Mouse (Mus musculus) MEL (cell line): ENCODE measurements around the gene Syt2. TPM values are rescaled to one million over a fixed set of nuclear protein-coding genes. Genes with fewer than 3 reads are reported as not detected.
A peak's percentile ranks its signal among the peaks of the same experiment; 100 is the strongest.

Source experiments
- DNase-seq: peaks from one replicate; pipeline ENCODE4 v3.0.0; 2011; ENCODE audit warnings: low read depth, low spot score
- H3K27ac ChIP-seq: 2 replicates; pipeline ENCODE4 v1.5.1; 2012; ENCODE audit warnings: low read depth, mild to moderate bottlenecking, control low read depth, low read length, moderate library complexity; ENCODE audit not compliant: control insufficient read depth
- H3K27me3 ChIP-seq, 2 experiments: fragments of 150-350 bp in 1 of 2; sonication (generic) in 1 of 2; 2 replicates each; pipeline ENCODE4 v1.6.1; 2012; ENCODE audit warnings: low read length in 2 of 2, mild to moderate bottlenecking in 2 of 2, improper control_type of control experiment in 1 of 2, moderate library complexity in 1 of 2; ENCODE audit not compliant: insufficient read depth in 2 of 2, control insufficient read depth in 1 of 2
- H3K36me3 ChIP-seq, 2 experiments: 2 replicates each; pipeline ENCODE4 v1.6.1; 2012 to 2014; ENCODE audit warnings: low read length in 2 of 2, improper control_type of control experiment in 1 of 2, inconsistent platforms in 1 of 2, mild to moderate bottlenecking in 1 of 2; ENCODE audit not compliant: insufficient read depth in 2 of 2, control insufficient read depth in 1 of 2
- H3K4me1 ChIP-seq, 2 experiments: fragments of 150-350 bp in 1 of 2; sonication (generic) in 1 of 2; 2 replicates each; pipeline ENCODE4 v1.6.1; 2012; ENCODE audit warnings: low read length in 2 of 2, improper control_type of control experiment in 1 of 2, mild to moderate bottlenecking in 1 of 2; ENCODE audit not compliant: insufficient read depth in 2 of 2, control insufficient read depth in 1 of 2
- H3K4me3 ChIP-seq, 2 experiments: fragments of 150-350 bp in 1 of 2; sonication (generic) in 1 of 2; 2 replicates each; pipeline ENCODE4 v1.5.1; 2012; ENCODE audit warnings: low read depth in 2 of 2, low read length in 2 of 2, mild to moderate bottlenecking in 2 of 2, moderate library complexity in 2 of 2, control low read depth in 1 of 2, improper control_type of control experiment in 1 of 2; ENCODE audit not compliant: control insufficient read depth in 1 of 2, insufficient read depth in 1 of 2
- H3K79me2 ChIP-seq: 2 replicates; pipeline ENCODE4 v1.6.1; 2012; ENCODE audit warnings: mild to moderate bottlenecking, low read length, moderate library complexity; ENCODE audit not compliant: control insufficient read depth, poor library complexity, insufficient read depth
- H3K9ac ChIP-seq: 2 replicates; pipeline ENCODE4 v1.6.1; 2012; ENCODE audit warnings: low read depth, mild to moderate bottlenecking, control low read depth, low read length, moderate library complexity; ENCODE audit not compliant: control insufficient read depth, poor library complexity, severe bottlenecking
- H3K9me3 ChIP-seq: fragments of 150-350 bp; sonication (generic); replicated peaks from 2 replicates; pipeline ENCODE4 v1.6.1; 2012; ENCODE audit warnings: mild to moderate bottlenecking, low read length, improper control_type of control experiment, moderate library complexity; ENCODE audit not compliant: insufficient read depth
- BHLHE40 ChIP-seq: IDR thresholded peaks from 2 replicates; pipeline ENCODE4 v1.6.1; 2012; ENCODE audit warnings: low read depth, mild to moderate bottlenecking, inconsistent platforms, low read length, improper control_type of control experiment, borderline replicate concordance
- CTCF ChIP-seq, 3 experiments: IDR thresholded peaks in 2 of 3; conservative IDR thresholded peaks in 1 of 3; 2 replicates each; pipeline ENCODE4 v1.5.1; 2011 to 2012; ENCODE audit warnings: low read length in 3 of 3, low read depth in 2 of 3, mild to moderate bottlenecking in 2 of 3, improper control_type of control experiment in 1 of 3, inconsistent platforms in 1 of 3, mixed read lengths in 1 of 3, moderate library complexity in 1 of 3; ENCODE audit not compliant: control insufficient read depth in 1 of 3, insufficient read depth in 1 of 3, poor library complexity in 1 of 3, severe bottlenecking in 1 of 3
- E2F4 ChIP-seq: IDR thresholded peaks from 2 replicates; pipeline ENCODE4 v1.6.1; 2011; ENCODE audit warnings: low read depth, low read length, improper control_type of control experiment, borderline replicate concordance
- EP300 ChIP-seq, 2 experiments: IDR thresholded peaks; 2 replicates each; pipeline ENCODE4 v1.6.1; 2011; ENCODE audit warnings: improper control_type of control experiment in 2 of 2, low read length in 2 of 2, low read depth in 1 of 2, mild to moderate bottlenecking in 1 of 2
- ETS1 ChIP-seq: IDR thresholded peaks from 2 replicates; pipeline ENCODE4 v1.6.1; 2012; ENCODE audit warnings: low read depth, mild to moderate bottlenecking, inconsistent platforms, low read length, improper control_type of control experiment, moderate library complexity
- GATA1 ChIP-seq: IDR thresholded peaks from 2 replicates; pipeline ENCODE4 v1.6.1; 2011; ENCODE audit warnings: low read depth, low read length, improper control_type of control experiment
- JUND ChIP-seq: IDR thresholded peaks from 2 replicates; pipeline ENCODE4 v1.6.1; 2011; ENCODE audit warnings: low read depth, mild to moderate bottlenecking, improper control_type of control experiment, low read length
- MAFK ChIP-seq: IDR thresholded peaks from 2 replicates; pipeline ENCODE4 v1.6.1; 2011; ENCODE audit warnings: low read depth, mild to moderate bottlenecking, low read length, improper control_type of control experiment, borderline replicate concordance
- NRF1 ChIP-seq: IDR thresholded peaks from 2 replicates; pipeline ENCODE4 v1.6.1; 2014; ENCODE audit warnings: low read depth, mild to moderate bottlenecking, inconsistent platforms, low read length, improper control_type of control experiment, moderate library complexity; ENCODE audit not compliant: poor library complexity, insufficient read depth, severe bottlenecking
- POLR2AphosphoS5 ChIP-seq: IDR thresholded peaks from 2 replicates; pipeline ENCODE4 v1.6.1; 2012; ENCODE audit warnings: low read depth, borderline replicate concordance, mild to moderate bottlenecking, inconsistent platforms, low read length, moderate library complexity, mixed read lengths
- RAD21 ChIP-seq: IDR thresholded peaks from 2 replicates; pipeline ENCODE4 v1.6.1; 2011; ENCODE audit warnings: mild to moderate bottlenecking, low read depth, low read length, improper control_type of control experiment
- RCOR1 ChIP-seq: IDR thresholded peaks from 2 replicates; pipeline ENCODE4 v1.6.1; 2012; ENCODE audit warnings: low read depth, mild to moderate bottlenecking, inconsistent platforms, low read length, improper control_type of control experiment
- SMC3 ChIP-seq: IDR thresholded peaks from 2 replicates; pipeline ENCODE4 v1.6.1; 2011; ENCODE audit warnings: low read depth, low read length, improper control_type of control experiment
- TAL1 ChIP-seq: IDR thresholded peaks from 2 replicates; pipeline ENCODE4 v1.6.1; 2012; ENCODE audit warnings: mild to moderate bottlenecking, inconsistent platforms, low read length, moderate library complexity, mixed read lengths
- TBP ChIP-seq: IDR thresholded peaks from 2 replicates; pipeline ENCODE4 v1.8.0; 2011; ENCODE audit warnings: low read depth, low read length, improper control_type of control experiment
- TCF12 ChIP-seq: IDR thresholded peaks from 2 replicates; pipeline ENCODE4 v1.6.1; 2014; ENCODE audit warnings: low read depth, mild to moderate bottlenecking, inconsistent platforms, low read length, improper control_type of control experiment, moderate library complexity
- UBTF ChIP-seq: IDR thresholded peaks from 2 replicates; pipeline ENCODE4 v1.6.1; 2012; ENCODE audit warnings: low read depth, mild to moderate bottlenecking, inconsistent platforms, low read length, improper control_type of control experiment, moderate library complexity, borderline replicate concordance; ENCODE audit not compliant: insufficient read depth
- ZKSCAN1 ChIP-seq: IDR thresholded peaks from 2 replicates; pipeline ENCODE4 v1.6.1; 2012; ENCODE audit warnings: low read depth, mild to moderate bottlenecking, inconsistent platforms, low read length, improper control_type of control experiment, moderate library complexity
- ZNF384 ChIP-seq: IDR thresholded peaks from 2 replicates; pipeline ENCODE4 v1.6.1; 2012; ENCODE audit warnings: low read depth, mild to moderate bottlenecking, inconsistent platforms, low read length, improper control_type of control experiment
- polyA plus RNA-seq, 2 experiments: library from polyadenylated mRNA; stranded (reverse) in 1 of 2; unstranded in 1 of 2; fragments of >175 nt in 1 of 2; fragments of >200 nt in 1 of 2; gene quantifications; 2 replicates each; pipeline versions ENCODE4 v1.2.1 to v1.2.4; 2012; ENCODE audit warnings: low replicate concordance in 2 of 2, low read depth in 1 of 2; ENCODE audit not compliant: insufficient read length in 2 of 2, insufficient read depth in 1 of 2, missing spikeins in 1 of 2
- total RNA-seq: library from RNA; depleted of rRNA; stranded (reverse); fragments of 300-350 nt; gene quantifications from 2 replicates; pipeline ENCODE4 v1.2.3, GENCODE M21; 2012

Gene Syt2
- total and polyA plus RNA-seq, 3 experiments: 0.31 TPM; not detected in 2

DNA sequence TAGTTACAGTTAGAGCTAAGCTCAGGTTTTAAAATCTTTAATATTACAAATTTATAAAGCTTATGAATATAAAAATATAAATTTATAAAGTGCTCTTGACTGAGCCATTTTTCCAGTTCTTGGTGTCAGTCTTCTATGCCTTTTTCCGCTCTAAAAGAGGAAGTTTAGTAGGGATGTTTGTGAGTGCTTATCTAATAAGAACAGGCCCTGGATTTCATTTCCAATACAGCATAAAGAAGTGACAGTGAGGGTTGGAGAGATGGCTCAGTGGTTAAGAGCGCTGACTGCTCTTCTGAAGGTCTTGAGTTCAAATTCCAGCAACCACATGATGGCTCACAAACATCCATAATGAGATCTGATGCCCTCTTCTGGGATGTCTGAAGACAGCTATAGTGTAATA, 40.1 kb upstream of the Syt2 start (continued):
- TF ChIP-seq ZKSCAN1: no peak; the same call in 1 of the 2 replicates
- TF ChIP-seq BHLHE40: 0 out of 2 replicates have a peak, but pooled peaks have one; percentile 43
- TF ChIP-seq GATA1: peak; percentile 91
- no peak for TF ChIP-seq POLR2AphosphoS5
- peak; percentile 97 for TF ChIP-seq TBP
- no peak for TF ChIP-seq JUND
- TF ChIP-seq MAFK: 0 out of 2 replicates have a peak, but pooled peaks have one; percentile 54
- TF ChIP-seq E2F4: no peak
- no peak for TF ChIP-seq UBTF
- TF ChIP-seq ZNF384: no peak
- TF ChIP-seq CTCF (IDR thresholded peaks at IDR 0.05 in 2 of 3, conservative IDR thresholded peaks at IDR 0.05 in 1 of 3; ENCODE audit: control insufficient read depth in 1 of 3, insufficient read depth in 1 of 3, low read depth in 2 of 3, low read length in 3 of 3, poor library complexity in 1 of 3, severe bottlenecking in 1 of 3): no peak
- no peak for TF ChIP-seq NRF1
- TF ChIP-seq RCOR1: peak; percentile 80
- TF ChIP-seq SMC3: peak; percentile 29
- no peak; the same call in 1 of the 2 replicates for TF ChIP-seq RAD21
- peak; percentile 88 for TF ChIP-seq TCF12
- peak; percentile 88 to 91 for TF ChIP-seq EP300 (IDR thresholded peaks at IDR 0.05; ENCODE audit: low read depth in 1 of 2, low read length in 2 of 2)

DNA sequence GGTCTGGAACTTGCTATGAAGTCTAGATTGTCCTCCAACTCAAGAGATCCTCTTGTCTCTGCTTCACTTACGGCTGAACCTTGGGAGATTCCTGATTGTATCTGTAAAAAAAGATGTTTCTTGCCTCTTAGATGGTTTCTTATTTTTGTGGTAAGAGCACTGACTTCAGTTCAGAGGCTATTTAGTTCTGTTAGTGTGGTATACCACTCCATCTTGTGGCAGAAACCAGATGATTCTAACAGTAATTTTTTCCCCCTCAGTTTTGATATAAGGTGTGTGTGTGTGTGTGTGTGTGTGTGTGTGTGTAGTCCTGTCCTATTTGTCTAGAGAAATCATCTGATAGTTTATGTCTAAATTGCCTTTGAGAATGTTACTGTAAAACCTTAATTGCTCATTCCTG, 39.2 kb upstream of the Syt2 start:
- H3K27me3 ChIP-seq: no peaks in the 10 kb centered on the region
- no peak for DNase-seq
- peaks cover 12 to 13% of the 10 kb centered on the region in 2 experiments for H3K4me1 ChIP-seq
- H3K36me3 ChIP-seq: peaks cover 28 to 42% of the 10 kb centered on the region in 2 experiments
- H3K9ac ChIP-seq: no peak overlapping the region
- peak; percentile 33; the same call in 1 of the 2 replicates for TF ChIP-seq SMC3
- TF ChIP-seq ETS1: no peak
- peak in 1 of 3 experiments; percentile 22; a peak in 2 of 6 replicates for TF ChIP-seq CTCF (IDR thresholded peaks at IDR 0.05 in 2 of 3, conservative IDR thresholded peaks at IDR 0.05 in 1 of 3; ENCODE audit: control insufficient read depth in 1 of 3, insufficient read depth in 1 of 3, low read depth in 2 of 3, low read length in 3 of 3, poor library complexity in 1 of 3, severe bottlenecking in 1 of 3)
- TF ChIP-seq RAD21: peak; percentile 33
- no peak for TF ChIP-seq TAL1
- no peak overlapping the region for H3K4me3 ChIP-seq
- no peak overlapping the region for H3K27ac ChIP-seq
- H3K79me2 ChIP-seq: no peaks in the 10 kb centered on the region
- no peaks in the 10 kb centered on the region for H3K9me3 ChIP-seq
